Mouse (Mus musculus) ES-Bruce4 (cell line): ENCODE measurements at regions not wholly inside any gene's neighbourhood (a gene's known extent, or its start where the extent isn't known, plus 50 kb on each side); places are given as distances from the start of the nearest gene placed in this dataset.

Experiments
- H3K27ac ChIP-seq: 2 replicates; pipeline ENCODE4 v1.5.1; 2012; ENCODE audit warnings: low read length, inconsistent platforms; ENCODE audit not compliant: insufficient read depth
- H3K27me3 ChIP-seq: 2 replicates; pipeline ENCODE4 v1.6.1; 2012; ENCODE audit warnings: mild to moderate bottlenecking, low read length, inconsistent platforms; ENCODE audit not compliant: control insufficient read depth, poor library complexity, insufficient read depth, severe bottlenecking
- H3K36me3 ChIP-seq: 2 replicates; pipeline ENCODE4 v1.6.1; 2012; ENCODE audit warnings: inconsistent platforms, mild to moderate bottlenecking, low read length, moderate library complexity; ENCODE audit not compliant: control insufficient read depth, poor library complexity, insufficient read depth, severe bottlenecking
- H3K4me1 ChIP-seq: one replicate; pipeline ENCODE4 v1.8.1; 2011; ENCODE audit warnings: low read length; ENCODE audit not compliant: control insufficient read depth, insufficient read depth
- H3K4me3 ChIP-seq: 2 replicates; pipeline ENCODE4 v1.5.1; 2011; ENCODE audit warnings: low read depth, mild to moderate bottlenecking, low read length
- H3K9ac ChIP-seq: 2 replicates; pipeline ENCODE4 v1.6.1; 2012; ENCODE audit warnings: low read depth, mild to moderate bottlenecking, inconsistent platforms; ENCODE audit not compliant: poor library complexity, severe bottlenecking
- H3K9me3 ChIP-seq: replicated peaks from 2 replicates; pipeline ENCODE4 v1.6.1; 2012; ENCODE audit warnings: mild to moderate bottlenecking, low read length, inconsistent platforms; ENCODE audit not compliant: control insufficient read depth, poor library complexity, insufficient read depth, severe bottlenecking
- CTCF ChIP-seq: IDR thresholded peaks from one replicate; pipeline ENCODE4 v1.8.1; 2011; ENCODE audit warnings: low read depth, low read length
- EP300 ChIP-seq: IDR thresholded peaks from 2 replicates; pipeline ENCODE4 v1.6.1; 2011; ENCODE audit warnings: low read depth, low read length; ENCODE audit not compliant: insufficient read depth
- POLR2A ChIP-seq: IDR thresholded peaks from one replicate; pipeline ENCODE4 v1.8.1; 2011; ENCODE audit warnings: low read length; ENCODE audit not compliant: insufficient read depth

DNA sequence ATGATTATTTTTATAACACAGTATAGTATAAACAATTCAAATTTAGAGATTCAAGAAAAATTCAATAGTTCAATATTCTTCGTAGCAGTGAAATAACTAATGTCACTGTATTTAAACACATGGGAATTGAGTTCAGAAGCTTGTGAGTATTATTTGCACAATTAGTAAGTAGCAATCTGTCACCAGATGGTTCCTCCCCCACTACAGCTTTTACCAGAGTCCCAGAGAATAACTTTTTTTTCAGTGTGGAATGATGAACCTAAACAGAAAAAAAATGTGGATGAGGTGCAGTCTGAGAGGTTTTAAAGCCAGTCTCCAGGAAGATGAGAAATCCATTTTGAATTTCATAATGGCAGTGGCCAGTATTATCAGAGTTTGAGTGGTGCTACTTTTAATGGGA lies 414.9 kb upstream of the C9orf72 start:
- Histone ChIP-seq H3K27me3 (no peaks in the 10 kb centered on the region), H3K27ac (no peak overlapping the region), H3K9me3 (no peaks in the 10 kb centered on the region), H3K9ac (no peak overlapping the region), H3K4me1 (no peaks in the 10 kb centered on the region), H3K4me3 (no peak overlapping the region), H3K36me3 (no peaks in the 10 kb centered on the region)
- TF ChIP-seq CTCF (no peak), EP300 (no peak), POLR2A (no peak)

DNA sequence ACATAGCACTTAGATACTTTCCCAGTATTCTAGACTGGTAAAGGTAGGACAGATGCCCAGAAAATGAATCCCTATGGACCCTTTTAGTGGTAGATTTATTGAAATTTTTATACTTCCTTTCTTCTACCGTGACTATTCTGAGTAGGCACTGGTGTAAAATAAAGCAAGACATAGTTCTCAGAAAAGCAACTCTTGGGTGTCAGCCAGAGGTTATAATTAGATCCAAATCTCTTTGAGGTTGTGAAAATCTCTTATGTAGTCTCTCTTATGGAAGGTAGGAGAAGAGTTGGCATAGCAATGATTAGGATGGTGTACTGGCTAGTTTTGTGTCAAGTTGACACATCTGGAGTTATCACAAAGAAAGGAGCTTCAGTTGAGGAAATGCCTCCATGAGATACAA lies 380.2 kb upstream of the C9orf72 start:
- H3K27me3 ChIP-seq, result no peaks in the 10 kb centered on the region
- no peak overlapping the region for H3K4me3 ChIP-seq

DNA sequence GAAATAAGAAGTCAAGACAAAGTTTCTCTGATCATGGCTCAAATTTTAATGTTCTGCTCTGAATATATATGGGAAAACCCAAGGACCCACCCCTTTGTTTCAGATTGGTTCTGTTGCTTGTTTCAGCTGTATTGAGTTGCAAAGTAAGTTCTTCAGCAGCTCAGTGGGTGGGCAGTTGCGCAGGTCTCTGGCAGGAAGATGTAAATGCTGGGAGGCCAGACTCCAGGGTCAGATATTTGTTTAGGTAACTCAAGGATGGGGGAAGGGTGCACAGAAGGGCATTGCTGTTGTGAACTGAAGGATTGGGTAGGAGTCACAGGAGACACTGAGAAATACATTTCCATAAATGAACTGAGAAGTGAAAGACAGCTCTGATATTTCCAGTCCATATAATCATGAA lies 352.1 kb upstream of the C9orf72 start:
- H3K27me3 ChIP-seq, result no peaks in the 10 kb centered on the region

More for the DNA sequence above, 380.2 kb upstream of the C9orf72 start:
- Histone ChIP-seq H3K9me3 (no peaks in the 10 kb centered on the region; the same call in 1 of the 2 replicates), H3K27ac (no peak overlapping the region), H3K9ac (no peak overlapping the region), H3K4me1 (no peaks in the 10 kb centered on the region), H3K36me3 (no peaks in the 10 kb centered on the region)
- no peak for TF ChIP-seq EP300
- no peak for TF ChIP-seq POLR2A
- TF ChIP-seq CTCF, result no peak

DNA sequence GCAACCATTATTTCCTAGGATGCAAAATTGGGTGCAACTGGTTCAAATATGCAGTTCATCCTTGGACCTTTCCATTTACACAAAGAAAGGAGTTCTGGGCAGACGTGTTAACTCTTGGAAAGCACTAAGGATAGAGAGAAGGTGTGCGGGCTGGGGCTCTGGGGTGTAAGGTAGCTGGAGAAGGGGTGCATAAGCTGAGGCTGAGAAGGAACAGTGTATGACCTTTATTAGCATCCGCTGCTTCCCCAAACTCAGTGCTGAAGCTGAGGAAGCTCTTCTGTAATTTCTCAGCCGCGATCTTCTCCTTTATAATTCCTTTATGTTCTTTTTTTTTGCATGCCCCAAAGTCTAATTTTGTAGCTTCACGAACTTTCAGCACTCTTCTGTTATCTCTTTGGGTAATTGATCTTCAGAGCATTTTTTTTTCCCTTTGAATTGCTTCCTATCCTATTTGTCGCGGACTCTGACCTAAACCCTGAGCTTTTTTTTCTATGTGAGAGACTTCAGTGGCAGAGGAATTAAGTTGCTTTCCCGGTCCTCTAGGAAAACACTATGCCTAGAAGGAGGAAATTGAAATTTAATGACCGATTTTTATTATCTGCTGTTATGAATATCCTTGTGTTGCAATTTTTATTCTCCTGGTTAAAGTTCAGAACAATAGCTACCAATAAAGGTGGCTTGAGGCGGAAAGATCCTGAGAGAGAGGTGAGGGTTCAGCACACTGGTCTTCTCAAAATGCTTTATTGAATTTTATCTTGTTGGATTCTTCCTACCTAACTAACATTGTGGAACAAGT lies 349.4 kb upstream of the C9orf72 start:
- no peaks in the 10 kb centered on the region for H3K36me3 ChIP-seq
- no peaks in the 10 kb centered on the region for H3K27me3 ChIP-seq
- no peak overlapping the region for H3K4me3 ChIP-seq
- no peak overlapping the region for H3K9ac ChIP-seq
- no peaks in the 10 kb centered on the region for H3K4me1 ChIP-seq
- TF ChIP-seq CTCF (no peak), EP300 (no peak), POLR2A (no peak)
- H3K9me3 ChIP-seq, result peaks cover 20% of the 10 kb centered on the region
- no peak overlapping the region for H3K27ac ChIP-seq

More for the DNA sequence above, 352.1 kb upstream of the C9orf72 start:
- Histone ChIP-seq H3K36me3 (no peaks in the 10 kb centered on the region), H3K4me3 (no peak overlapping the region), H3K9me3 (peaks cover 27% of the 10 kb centered on the region), H3K9ac (no peak overlapping the region), H3K4me1 (no peaks in the 10 kb centered on the region), H3K27ac (no peak overlapping the region; the same call in 1 of the 2 replicates)
- TF ChIP-seq EP300, result peak; percentile 82
- no peak for TF ChIP-seq CTCF
- TF ChIP-seq POLR2A, result no peak

DNA sequence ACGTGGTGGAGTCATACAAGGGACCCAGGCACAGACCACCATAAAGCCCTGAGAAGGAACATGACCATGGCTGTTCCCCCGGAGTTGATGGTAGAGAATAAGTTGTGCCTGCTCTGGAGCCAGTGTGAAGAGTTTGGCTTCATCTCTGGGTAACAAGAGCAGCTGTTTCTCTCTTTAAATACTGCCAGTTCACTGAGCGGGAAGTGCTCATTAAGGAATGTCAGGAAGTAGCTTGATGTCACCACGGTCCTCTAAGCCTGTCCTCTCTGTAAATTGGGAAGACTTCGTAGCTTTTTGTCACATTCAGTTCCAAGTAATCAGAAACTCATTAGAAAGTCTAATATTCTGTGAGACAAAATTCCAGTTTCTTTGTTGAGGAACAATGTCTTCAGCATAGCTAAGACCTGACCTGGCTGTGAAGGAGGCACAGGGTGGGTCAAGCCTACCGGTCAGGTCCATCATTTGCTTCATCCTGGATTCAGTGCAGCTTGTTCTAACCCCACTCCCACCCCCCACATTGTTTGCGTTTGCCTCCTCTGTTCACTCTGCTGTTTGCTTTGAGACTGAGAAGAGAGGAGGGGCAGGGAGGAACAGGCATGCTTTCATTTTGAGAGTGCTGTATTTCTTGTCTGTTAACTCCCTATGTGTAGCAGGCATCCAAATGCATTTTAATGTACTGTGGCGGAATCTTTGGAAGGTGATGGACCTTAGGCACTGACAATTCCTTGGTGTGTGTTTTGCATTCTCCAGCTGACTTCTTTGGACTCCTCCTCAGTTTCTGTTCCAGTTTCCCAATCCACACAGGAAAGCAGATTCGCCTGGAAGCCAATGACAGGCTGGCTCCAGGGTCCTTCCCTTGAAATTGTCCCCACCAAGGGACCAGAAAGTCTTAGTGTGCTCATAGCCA lies 345.8 kb upstream of the C9orf72 start:
- Histone ChIP-seq H3K9ac (no peak overlapping the region), H3K27me3 (no peaks in the 10 kb centered on the region), H3K36me3 (no peaks in the 10 kb centered on the region), H3K4me3 (no peak overlapping the region), H3K4me1 (no peaks in the 10 kb centered on the region), H3K9me3 (no peaks in the 10 kb centered on the region), H3K27ac (no peak overlapping the region)
- no peak for TF ChIP-seq EP300
- no peak for TF ChIP-seq CTCF
- no peak for TF ChIP-seq POLR2A

DNA sequence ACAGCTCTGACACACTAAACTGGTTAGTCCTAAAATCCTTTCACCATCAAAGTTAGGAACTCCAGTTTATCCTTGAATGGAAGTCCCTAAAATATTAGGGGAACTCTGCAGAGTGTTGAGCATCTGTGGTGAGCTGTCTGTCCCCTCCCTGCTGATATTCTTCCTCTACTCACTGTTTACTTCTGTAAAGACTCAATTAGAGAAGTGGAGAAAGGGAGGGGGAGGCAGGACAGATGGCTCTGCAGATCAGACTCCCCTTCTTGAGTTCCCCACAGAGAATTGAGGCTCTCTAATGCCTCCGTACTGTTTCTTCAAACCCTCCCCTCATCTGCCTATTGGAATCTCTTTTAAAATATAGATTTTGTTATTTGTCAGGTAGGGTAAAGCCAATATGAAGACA lies 335.3 kb upstream of the C9orf72 start:
- Histone ChIP-seq H3K9me3 (peaks cover 16% of the 10 kb centered on the region; the same call in 1 of the 2 replicates), H3K4me1 (no peaks in the 10 kb centered on the region), H3K36me3 (no peaks in the 10 kb centered on the region), H3K9ac (no peak overlapping the region), H3K4me3 (no peak overlapping the region), H3K27me3 (no peaks in the 10 kb centered on the region), H3K27ac (no peak overlapping the region)
- TF ChIP-seq POLR2A, result no peak
- TF ChIP-seq EP300, result no peak
- no peak for TF ChIP-seq CTCF
